Mouse (Mus musculus): ENCODE data around the gene Dpysl4.

GRCm38 (mm10) chr7:139147360-139147759, 61.6 kb downstream of the Dpysl4 start:
- TF ChIP-seq GATA1 (IDR thresholded peaks at IDR 0.05; ENCODE audit: low read length) = no peak
- no peak for TF ChIP-seq TAL1 (IDR thresholded peaks at IDR 0.05; ENCODE audit: low read length)
